Comparison of ENCODE assay signal across 12 mouse cellular contexts in the genomic region with DNA sequence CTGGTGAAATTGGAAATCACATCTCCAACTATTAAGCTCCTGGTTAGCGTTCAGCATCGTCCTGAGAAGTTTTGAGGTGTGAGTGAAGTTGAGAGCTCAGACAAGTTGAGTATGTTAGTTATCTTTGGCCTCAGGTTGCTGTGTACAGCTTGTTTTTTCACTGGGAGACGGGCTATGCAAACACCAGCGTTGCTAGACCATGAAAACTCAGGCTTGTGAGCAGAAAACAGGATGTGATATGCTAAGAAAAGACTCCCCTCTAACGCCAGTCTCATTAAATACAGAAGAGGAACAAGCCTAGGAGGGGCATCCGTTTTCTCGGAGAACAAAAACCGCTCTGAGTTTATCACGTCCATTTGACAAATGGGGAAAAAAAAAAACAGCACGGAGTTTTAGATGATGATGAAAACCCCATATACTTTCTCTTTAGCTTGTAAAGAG. TPM values are rescaled to one million over a fixed set of nuclear protein-coding genes. Genes with fewer than 3 reads are reported as not detected.
DNase-seq lines count a peak whose midpoint lies in the region; TF ChIP-seq lines count a peak whose summit lies in the region.
"Had no signal": no experiment of that assay in that cellular context is flagged by ENCODE, and none has a peak within 500 bp of the region (broad histone marks: within the 10 kb centered on the region; RNA-seq: fewer than 3 reads in every experiment).

No protein-coding gene starts in this region.

- H3K36me3 ChIP-seq in kidney, adult 2 months (ENCODE audit: control insufficient read depth, insufficient read depth, low read length) = no peaks in the 10 kb centered on the region
- H3K36me3 ChIP-seq: midbrain, embryonic 15.5 days had no signal

- 17% methylated on average over 10 of the region's 10 CpGs for WGBS in kidney, adult 2 months

- peak; percentile 60 for DNase-seq in kidney, adult 2 months
- no peak for DNase-seq in kidney, adult 8-10 months
- DNase-seq in B cell, adult 2 months = peak; percentile 70 to 72
- DNase-seq in brain, adult 2 months (ENCODE audit: low read depth, low spot score) = peak; percentile 19
- DNase-seq in lung, postnatal 36 days = peak; percentile 57
- DNase-seq in cerebellum, adult 11 months = no peak
- DNase-seq in ovary, postnatal 10 days (ENCODE audit: low spot score) = no peak
- no peak for DNase-seq in layer of hippocampus, adult 18-20 months (ENCODE audit: low spot score in 2 of 2)
- DNase-seq: adrenal gland, postnatal 36 days had no signal

- no peak overlapping the region for H3K4me3 ChIP-seq in kidney, adult 2 months (ENCODE audit: insufficient read depth, low read depth, low read length)
- H3K4me3 ChIP-seq: midbrain, embryonic 15.5 days had no signal

- no peaks in the 10 kb centered on the region for H3K27me3 ChIP-seq in kidney, adult 2 months (replicated peaks; ENCODE audit: control insufficient read depth, insufficient read depth, low read length)
- H3K27me3 ChIP-seq: midbrain, embryonic 15.5 days had no signal

- peak overlapping the region; percentile 93 for H3K27ac ChIP-seq in kidney, adult 2 months (ENCODE audit: insufficient read depth, low read depth, low read length)
- H3K27ac ChIP-seq: midbrain, embryonic 15.5 days had no signal

- no peaks in the 10 kb centered on the region for H3K4me1 ChIP-seq in kidney, adult 2 months (ENCODE audit: control insufficient read depth, insufficient read depth, low read length)
- H3K4me1 ChIP-seq: midbrain, embryonic 15.5 days had no signal

- TF ChIP-seq CTCF in kidney, adult 2 months (conservative IDR thresholded peaks at IDR 0.05; ENCODE audit: insufficient read depth, insufficient read length, low read depth, low read length) = no peak

- no peak for TF ChIP-seq POLR2A in kidney, adult 2 months (IDR thresholded peaks at IDR 0.05; ENCODE audit: low read depth, low read length)

RNA-seq across cellular contexts. Expression of a gene that starts 0.9 kb away (rescaled TPM):
- 2.3 and 15.1 TPM in 2 replicates for polyA plus RNA-seq in kidney, adult 2 months (2012; rRNA removed)
- under 1 TPM; 0.20 to 0.37 TPM for total RNA-seq in layer of hippocampus, adult 18-20 months (2021)
- total RNA-seq: ES-E14 had no signal
- polyA plus RNA-seq: hindbrain, embryonic 11.5 days had no signal

RNA-seq across cellular contexts. Expression of a gene that starts 17.9 kb away (rescaled TPM):
- 419 and 490 TPM in 2 replicates for polyA plus RNA-seq in kidney, adult 2 months (2012; rRNA removed)
- total RNA-seq in layer of hippocampus, adult 18-20 months (2021) = 1 to 10 TPM; 1.3 to 1.9 TPM

RNA-seq across cellular contexts. Expression of a gene that starts 36.3 kb away (rescaled TPM):
- polyA plus RNA-seq in kidney, adult 2 months (2012; rRNA removed) = 25.0 and 29.2 TPM in 2 replicates
- 10 to 100 TPM in 1 of 2 experiments, 1 to 10 TPM in 1; 8.4 to 12.8 TPM for total RNA-seq in layer of hippocampus, adult 18-20 months (2021)

RNA-seq across cellular contexts. Expression of a gene that starts 42.1 kb away (rescaled TPM):
- 34.2 and 58.1 TPM in 2 replicates for polyA plus RNA-seq in kidney, adult 2 months (2012; rRNA removed)
- 1 to 10 TPM; 4.1 to 5.8 TPM for total RNA-seq in layer of hippocampus, adult 18-20 months (2021)

RNA-seq across cellular contexts. Expression of a gene that starts 48.0 kb away (rescaled TPM):
- polyA plus RNA-seq in kidney, adult 2 months (2012; rRNA removed) = 192 and 298 TPM in 2 replicates
- total RNA-seq in layer of hippocampus, adult 18-20 months (2021) = 1 to 10 TPM; 1.3 to 1.4 TPM
- polyA plus RNA-seq: hindbrain, embryonic 11.5 days had no signal

Comparison
In these comparisons a context has a peak if more than half of its experiments do, and no peak if none do; other contexts are left out.
1. DNase-seq: peak in kidney, adult 2 months (single experiment), B cell, adult 2 months (2 of 2), brain, adult 2 months (single experiment) and lung, postnatal 36 days (single experiment); none in kidney, adult 8-10 months (0 of 2), cerebellum, adult 11 months (single experiment), ovary, postnatal 10 days (single experiment) and layer of hippocampus, adult 18-20 months (0 of 2).